Mouse (Mus musculus) granulocyte monocyte progenitor cell, adult 5-6 weeks (primary cell): Measurements from ENCODE around the gene Tenm2. TPM values are rescaled to one million over a fixed set of nuclear protein-coding genes. Genes with fewer than 3 reads are reported as not detected.
A peak's percentile ranks its signal among the peaks of the same experiment; 100 is the strongest.

ENCODE experiments used
- ATAC-seq: replicated peaks from 2 replicates; pipeline ENCODE4 v1.8.0; 2016; ENCODE audit warnings: mild to moderate bottlenecking, moderate TSS enrichment, inconsistent platforms; ENCODE audit not compliant: poor library complexity, severe bottlenecking
- total RNA-seq, 2 experiments: library from RNA; stranded (forward) in 1 of 2; stranded (reverse) in 1 of 2; fragments of 200-712, 200-1000 nt in 1 of 2; fragments of >200 nt in 1 of 2; fragmentation: Nextera tagmentation in 1 of 2; gene quantifications; 2 replicates each; pipeline ENCODE4 v1.2.3; 2014 to 2017

The Tenm2 gene
- total RNA-seq, 2 experiments from 2014 or later, result not detected

- ATAC-seq, result no peak
These were observed 600.7 kb downstream of the Tenm2 start for GRCm38 (mm10) chr11:36635082-36635481.

GRCm38 (mm10) chr11:36632201-36632600 is 603.6 kb downstream of the Tenm2 start:
- no peak for ATAC-seq

- ATAC-seq, result no peak
These were observed 622.0 kb downstream of the Tenm2 start for GRCm38 (mm10) chr11:36613807-36614206.

GRCm38 (mm10) chr11:36604815-36605382 is 630.9 kb downstream of the Tenm2 start:
- ATAC-seq, result no peak

- ATAC-seq, result no peak
These were observed 631.5 kb downstream of the Tenm2 start for GRCm38 (mm10) chr11:36604272-36604671.

GRCm38 (mm10) chr11:36592471-36592870 is 643.3 kb downstream of the Tenm2 start:
- ATAC-seq, result no peak

- ATAC-seq, result no peak
These were observed 669.6 kb downstream of the Tenm2 start for GRCm38 (mm10) chr11:36566146-36566545.

GRCm38 (mm10) chr11:36562851-36563250 is 672.9 kb downstream of the Tenm2 start:
- no peak for ATAC-seq

- no peak for ATAC-seq
These were observed 674.8 kb downstream of the Tenm2 start for GRCm38 (mm10) chr11:36560785-36561548.

- ATAC-seq, result no peak
These were observed 678.4 kb downstream of the Tenm2 start for GRCm38 (mm10) chr11:36557316-36557715.

GRCm38 (mm10) chr11:36553286-36553685 is 682.5 kb downstream of the Tenm2 start:
- ATAC-seq, result no peak

GRCm38 (mm10) chr11:36550649-36551048 is 685.1 kb downstream of the Tenm2 start:
- ATAC-seq, result no peak

GRCm38 (mm10) chr11:36549398-36550139 is 686.2 kb downstream of the Tenm2 start:
- no peak for ATAC-seq

GRCm38 (mm10) chr11:36548139-36548538 is 687.6 kb downstream of the Tenm2 start:
- no peak for ATAC-seq

- ATAC-seq, result no peak
These were observed 697.6 kb downstream of the Tenm2 start for GRCm38 (mm10) chr11:36538144-36538543.

GRCm38 (mm10) chr11:36537573-36538133 is 698.1 kb downstream of the Tenm2 start:
- no peak for ATAC-seq

- no peak for ATAC-seq
These were observed 700.2 kb downstream of the Tenm2 start for GRCm38 (mm10) chr11:36535591-36535990.

GRCm38 (mm10) chr11:36531614-36532013 is 704.1 kb downstream of the Tenm2 start:
- ATAC-seq, result no peak

- ATAC-seq, result no peak
These were observed 708.3 kb downstream of the Tenm2 start for GRCm38 (mm10) chr11:36527509-36527908.

GRCm38 (mm10) chr11:36526381-36526780 is 709.4 kb downstream of the Tenm2 start:
- peak; percentile 58; the same call in 1 of the 2 replicates for ATAC-seq

GRCm38 (mm10) chr11:36512468-36512867 is 723.3 kb downstream of the Tenm2 start:
- ATAC-seq, result no peak
